ENCODE assay signal across 14 mouse cellular contexts in the genomic region with DNA sequence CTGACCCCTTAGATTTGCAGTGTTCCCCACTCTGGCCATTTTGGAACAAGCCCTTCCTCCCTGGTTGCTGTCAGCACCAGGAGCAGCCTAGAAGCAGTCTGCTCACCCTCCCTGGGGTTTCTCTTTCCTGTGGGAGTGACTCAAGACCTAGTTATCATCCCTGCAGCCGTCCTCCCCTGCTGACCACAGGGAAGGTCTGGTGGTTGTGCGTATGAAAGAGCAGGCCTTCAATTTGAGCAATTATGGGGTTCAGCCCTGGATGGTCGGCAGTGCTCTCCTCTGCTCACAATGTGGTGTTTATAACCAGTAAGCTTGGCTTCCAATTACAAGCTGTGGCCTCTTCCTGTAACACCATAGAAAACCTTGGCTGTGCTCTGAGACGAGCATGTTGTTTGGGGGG. TPM values are rescaled to one million over a fixed set of nuclear protein-coding genes. Genes with fewer than 3 reads are reported as not detected.
DNase-seq lines count a peak whose midpoint lies in the region; ATAC-seq and TF ChIP-seq lines count a peak whose summit lies in the region.
"Had no signal": no experiment of that assay in that cellular context is flagged by ENCODE, and none has a peak within 500 bp of the region (broad histone marks: within the 10 kb centered on the region; RNA-seq: fewer than 3 reads in every experiment).

No protein-coding gene starts in this region.

- TF ChIP-seq POLR2A in myocyte (IDR thresholded peaks at IDR 0.05; ENCODE audit: insufficient read length, low read depth): no peak

- peaks cover 3% of the 10 kb centered on the region for H3K36me3 ChIP-seq in heart, embryonic 16.5 days (ENCODE audit: control insufficient read depth, insufficient read depth)
- H3K36me3 ChIP-seq in stomach, embryonic 16.5 days (ENCODE audit: control insufficient read depth, insufficient read depth, low read length): no peaks in the 10 kb centered on the region
- no peaks in the 10 kb centered on the region for H3K36me3 ChIP-seq in stomach, postnatal 0 days (ENCODE audit: control insufficient read depth, insufficient read depth, low read length)
- no peaks in the 10 kb centered on the region for H3K36me3 ChIP-seq in embryonic facial prominence, embryonic 15.5 days
- H3K36me3 ChIP-seq in myocyte (ENCODE audit: control insufficient read depth, insufficient read depth): no peaks in the 10 kb centered on the region

- H3K27me3 ChIP-seq in heart, embryonic 16.5 days (ENCODE audit: control insufficient read depth, insufficient read depth, low read length): no peaks in the 10 kb centered on the region
- no peaks in the 10 kb centered on the region for H3K27me3 ChIP-seq in stomach, embryonic 16.5 days (ENCODE audit: control insufficient read depth, insufficient read depth, low read length)
- no peaks in the 10 kb centered on the region for H3K27me3 ChIP-seq in stomach, postnatal 0 days (ENCODE audit: control insufficient read depth, insufficient read depth, low read length)
- no peaks in the 10 kb centered on the region for H3K27me3 ChIP-seq in embryonic facial prominence, embryonic 15.5 days
- no peaks in the 10 kb centered on the region for H3K27me3 ChIP-seq in myocyte (ENCODE audit: control insufficient read depth, insufficient read depth, insufficient read length)
- H3K27me3 ChIP-seq: CH12.LX; midbrain, embryonic 15.5 days had no signal

- H3K9me3 ChIP-seq in heart, embryonic 16.5 days (replicated peaks; ENCODE audit: control insufficient read depth, low read length): no peaks in the 10 kb centered on the region
- no peaks in the 10 kb centered on the region for H3K9me3 ChIP-seq in stomach, embryonic 16.5 days (replicated peaks; ENCODE audit: control insufficient read depth, low read length)
- H3K9me3 ChIP-seq in stomach, postnatal 0 days (ENCODE audit: control insufficient read depth, low read length): no peaks in the 10 kb centered on the region
- H3K9me3 ChIP-seq in embryonic facial prominence, embryonic 15.5 days (replicated peaks): no peaks in the 10 kb centered on the region
- H3K9me3 ChIP-seq: midbrain, embryonic 15.5 days had no signal

- H3K4me3 ChIP-seq in heart, embryonic 16.5 days (ENCODE audit: low read length): no peak overlapping the region
- H3K4me3 ChIP-seq in stomach, embryonic 16.5 days (replicated peaks; ENCODE audit: low read length): no peak overlapping the region
- H3K4me3 ChIP-seq in stomach, postnatal 0 days (ENCODE audit: low read depth, low read length): no peak overlapping the region
- no peak overlapping the region for H3K4me3 ChIP-seq in embryonic facial prominence, embryonic 15.5 days (replicated peaks)
- H3K4me3 ChIP-seq in myocyte: no peak overlapping the region
- H3K4me3 ChIP-seq: midbrain, embryonic 15.5 days had no signal

- no peaks in the 10 kb centered on the region for H3K4me1 ChIP-seq in heart, embryonic 16.5 days (ENCODE audit: control insufficient read depth, insufficient read depth, low read length)
- no peaks in the 10 kb centered on the region for H3K4me1 ChIP-seq in stomach, embryonic 16.5 days (ENCODE audit: control insufficient read depth, insufficient read depth, low read length)
- H3K4me1 ChIP-seq in stomach, postnatal 0 days (replicated peaks; ENCODE audit: control insufficient read depth, insufficient read depth): no peaks in the 10 kb centered on the region; the same call in 1 of the 2 replicates
- peaks cover 13% of the 10 kb centered on the region; the same call in 1 of the 2 replicates for H3K4me1 ChIP-seq in embryonic facial prominence, embryonic 15.5 days

- ATAC-seq in heart, embryonic 16.5 days (replicated peaks; ENCODE audit: extremely low read depth, insufficient read depth, low FRiP score): 0 out of 2 replicates have a peak, but pooled peaks have one; percentile 49
- no peak for ATAC-seq in stomach, embryonic 16.5 days (ENCODE audit: insufficient read depth, low FRiP score)
- ATAC-seq in stomach, postnatal 0 days (ENCODE audit: low FRiP score, low TSS enrichment): no peak
- peak; percentile 73 for ATAC-seq in embryonic facial prominence, embryonic 15.5 days (ENCODE audit: insufficient number of reproducible peaks, low FRiP score, low TSS enrichment, low read depth)
- ATAC-seq in frontal cortex, adult (ENCODE audit: low TSS enrichment): no peak; the same call in 1 of the 2 replicates
- ATAC-seq: forebrain, postnatal 0 days; midbrain, embryonic 15.5 days had no signal

- H3K27ac ChIP-seq in heart, embryonic 16.5 days (ENCODE audit: low read length): no peak overlapping the region
- no peak overlapping the region for H3K27ac ChIP-seq in stomach, embryonic 16.5 days (ENCODE audit: low read length)
- H3K27ac ChIP-seq in stomach, postnatal 0 days (replicated peaks): no peak overlapping the region
- no peak overlapping the region; the same call in 1 of the 2 replicates for H3K27ac ChIP-seq in embryonic facial prominence, embryonic 15.5 days (replicated peaks)
- H3K27ac ChIP-seq: midbrain, embryonic 15.5 days had no signal

- no peak overlapping the region for H3K4me2 ChIP-seq in heart, embryonic 16.5 days (ENCODE audit: low read depth, low read length)
- H3K4me2 ChIP-seq in stomach, embryonic 16.5 days (ENCODE audit: low read depth, low read length): no peak overlapping the region
- no peak overlapping the region for H3K4me2 ChIP-seq in stomach, postnatal 0 days (replicated peaks; ENCODE audit: low read depth)
- H3K4me2 ChIP-seq in embryonic facial prominence, embryonic 15.5 days (replicated peaks): no peak overlapping the region
- H3K4me2 ChIP-seq in myocyte (ENCODE audit: low read depth): peak overlapping the region; percentile 56
- H3K4me2 ChIP-seq: midbrain, embryonic 15.5 days had no signal

- no peak for DNase-seq in heart, postnatal 4 days
- DNase-seq in stomach, postnatal 0 days (ENCODE audit: low spot score): no peak
- DNase-seq in kidney, adult 8-10 months: no peak
- DNase-seq: adrenal gland, postnatal 25 days; forebrain, postnatal 0 days; kidney, adult 2 months had no signal

- no peaks in the 10 kb centered on the region for H3K79me2 ChIP-seq in myocyte (ENCODE audit: control insufficient read depth, insufficient read depth)

- 33% methylated on average over 4 of the region's 4 CpGs for WGBS in heart, embryonic 16.5 days
- WGBS in stomach, embryonic 16.5 days: 35% methylated on average over 4 of the region's 4 CpGs
- whole genome bisulfite sequencing in stomach, postnatal 0 days: 33% methylated on average over 4 of the region's 4 CpGs
- WGBS in embryonic facial prominence, embryonic 15.5 days: 27% methylated on average over 4 of the region's 4 CpGs

- no peak for TF ChIP-seq CTCF in stomach, postnatal 0 days (IDR thresholded peaks at IDR 0.05; ENCODE audit: low read depth)

- H3K9ac ChIP-seq in heart, embryonic 16.5 days (ENCODE audit: low read length): no peak overlapping the region
- 0 out of 2 replicates have a peak overlapping the region, but pooled peaks have one; percentile 14 for H3K9ac ChIP-seq in stomach, embryonic 16.5 days (ENCODE audit: low read length)
- no peak overlapping the region for H3K9ac ChIP-seq in stomach, postnatal 0 days (ENCODE audit: low read length)
- no peak overlapping the region for H3K9ac ChIP-seq in embryonic facial prominence, embryonic 15.5 days
- H3K9ac ChIP-seq: forebrain, postnatal 0 days; midbrain, embryonic 15.5 days had no signal

- H3ac ChIP-seq in myocyte (ENCODE audit: control insufficient read depth, insufficient read length): no peak overlapping the region

- no peak for TF ChIP-seq EP300 in stomach, postnatal 0 days (optimal IDR thresholded peaks at IDR 0.05)

TF ChIP-seq in myocyte, 11 proteins besides CTCF, POLR2A, EP300 and RAD21:
- TF ChIP-seq MYOG (IDR thresholded peaks at IDR 0.05; ENCODE audit: control insufficient read depth in 1 of 3, insufficient read depth in 1 of 3, insufficient read length in 2 of 3, low read depth in 2 of 3) (peak in 1 of 3 experiments; percentile 8), CEBPB (IDR thresholded peaks at IDR 0.05; ENCODE audit: insufficient read depth, poor library complexity, severe bottlenecking) (no peak)

RNA-seq across cellular contexts. Expression of a gene that starts 27.5 kb away (rescaled TPM):
- polyA plus RNA-seq in heart, embryonic 16.5 days (2015; fragmentation: Nextera tagmentation; extraction: Ambion mirVana): 0.19 and 0.34 TPM in 2 replicates
- under 1 TPM in 1 of 2 experiments, not detected in 1; 0.14 TPM for total RNA-seq in heart, postnatal 4 days (2021)
- 0.16 and 1.7 TPM in 2 replicates for polyA plus RNA-seq in stomach, embryonic 16.5 days (2015; fragmentation: Nextera tagmentation; extraction: Ambion mirVana)
- 0.36 and 0.59 TPM in 2 replicates for polyA plus RNA-seq in stomach, postnatal 0 days (2015; fragmentation: Nextera tagmentation; extraction: Ambion mirVana)
- polyA plus RNA-seq in embryonic facial prominence, embryonic 15.5 days (2015; fragmentation: Nextera tagmentation; extraction: Ambion mirVana): 14.1 and 19.8 TPM in 2 replicates
- polyA plus RNA-seq in myocyte (2012; fragmentation: generic; extraction: Trizol): 391 TPM
- total RNA-seq: adrenal gland, postnatal 25 days; CH12.LX had no signal
- polyA plus RNA-seq: kidney, adult 2 months; urinary bladder, adult 2 months had no signal

Comparison
In these comparisons a context has a peak if more than half of its experiments do, and no peak if none do; other contexts are left out.
1. ATAC-seq: peak in heart, embryonic 16.5 days (single experiment) and embryonic facial prominence, embryonic 15.5 days (single experiment); none in stomach, embryonic 16.5 days (single experiment), stomach, postnatal 0 days (single experiment) and frontal cortex, adult (single experiment).
2. RNA of a gene that starts 27.5 kb away (polyA plus RNA-seq): 391 TPM in myocyte (single experiment); 14.1 to 19.8 TPM in embryonic facial prominence, embryonic 15.5 days, 0.16 to 1.7 TPM in stomach, embryonic 16.5 days, 0.36 to 0.59 TPM in stomach, postnatal 0 days and 0.19 to 0.34 TPM in heart, embryonic 16.5 days; every median in the first group is over 10 times any median in the second.